ENCODE assay signal across 11 mouse cellular contexts in the genomic region with DNA sequence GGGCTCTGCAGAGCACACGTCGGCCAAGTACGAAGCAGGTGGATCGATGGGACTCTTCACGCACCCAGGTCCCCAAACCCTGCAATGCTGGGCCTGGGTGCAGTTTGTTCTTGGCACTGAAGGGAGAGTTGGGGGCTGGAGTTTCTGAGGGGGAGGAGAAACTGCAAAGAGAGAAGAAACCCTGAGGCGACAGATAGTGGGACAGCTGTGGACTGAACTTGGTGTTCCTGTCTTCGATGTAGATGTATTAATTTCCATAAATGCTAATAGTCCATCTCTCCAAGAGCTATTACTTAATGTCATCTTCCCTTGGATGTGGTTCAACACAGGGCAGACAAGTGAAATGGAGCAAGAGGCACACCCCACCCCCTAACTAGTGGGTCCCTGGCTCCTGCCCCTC. TPM values are rescaled to one million over a fixed set of nuclear protein-coding genes. Genes with fewer than 3 reads are reported as not detected.
DNase-seq lines count a peak whose midpoint lies in the region; ATAC-seq and TF ChIP-seq lines count a peak whose summit lies in the region.
"Had no signal": no experiment of that assay in that cellular context is flagged by ENCODE, and none has a peak within 500 bp of the region (broad histone marks: within the 10 kb centered on the region; RNA-seq: fewer than 3 reads in every experiment).

No protein-coding gene starts in this region.

- H3K27ac ChIP-seq in forebrain, embryonic 10.5 days = no peak overlapping the region
- no peak overlapping the region for H3K27ac ChIP-seq in forebrain, embryonic 16.5 days (ENCODE audit: low read length)
- no peak overlapping the region for H3K27ac ChIP-seq in hindbrain, embryonic 13.5 days
- no peak overlapping the region for H3K27ac ChIP-seq in midbrain, embryonic 12.5 days (replicated peaks)
- no peak overlapping the region for H3K27ac ChIP-seq in lung, postnatal 0 days (ENCODE audit: low read length)

- no peak for TF ChIP-seq EP300 in lung, postnatal 0 days (IDR thresholded peaks at IDR 0.05)

- no peak for TF ChIP-seq CTCF in lung, postnatal 0 days (IDR thresholded peaks at IDR 0.05)

- no peak overlapping the region for H3K9ac ChIP-seq in forebrain, embryonic 16.5 days (replicated peaks; ENCODE audit: low read depth, low read length)
- peak overlapping the region; percentile 78 for H3K9ac ChIP-seq in hindbrain, embryonic 13.5 days
- H3K9ac ChIP-seq in midbrain, embryonic 12.5 days (replicated peaks) = no peak overlapping the region
- H3K9ac ChIP-seq in lung, postnatal 0 days (replicated peaks; ENCODE audit: low read depth) = no peak overlapping the region

- H3K9me3 ChIP-seq in forebrain, embryonic 10.5 days = peaks cover 18% of the 10 kb centered on the region
- peaks cover 3% of the 10 kb centered on the region; the same call in 1 of the 2 replicates for H3K9me3 ChIP-seq in forebrain, embryonic 16.5 days (ENCODE audit: control insufficient read depth, low read length)
- H3K9me3 ChIP-seq in hindbrain, embryonic 13.5 days = peaks cover 4% of the 10 kb centered on the region
- peaks cover 16% of the 10 kb centered on the region; the same call in 1 of the 2 replicates for H3K9me3 ChIP-seq in midbrain, embryonic 12.5 days
- 0 out of 2 replicates have a peak, but pooled peaks cover 3% of the 10 kb centered on the region for H3K9me3 ChIP-seq in lung, postnatal 0 days (ENCODE audit: low read length)

- H3K4me3 ChIP-seq in forebrain, embryonic 10.5 days = peak overlapping the region; percentile 66; the same call in 1 of the 2 replicates
- H3K4me3 ChIP-seq in forebrain, embryonic 16.5 days (replicated peaks; ENCODE audit: low read length) = no peak overlapping the region
- peak overlapping the region; percentile 64 for H3K4me3 ChIP-seq in hindbrain, embryonic 13.5 days
- H3K4me3 ChIP-seq in midbrain, embryonic 12.5 days = no peak overlapping the region; the same call in 1 of the 2 replicates
- no peak overlapping the region for H3K4me3 ChIP-seq in lung, postnatal 0 days (ENCODE audit: low read depth, low read length)

- 80% methylated on average over 7 of the region's 7 CpGs for WGBS in forebrain, embryonic 10.5 days
- 85% methylated on average over 7 of the region's 7 CpGs for WGBS in forebrain, embryonic 16.5 days
- 81% methylated on average over 7 of the region's 7 CpGs for WGBS in hindbrain, embryonic 13.5 days
- WGBS in midbrain, embryonic 12.5 days = 85% methylated on average over 7 of the region's 7 CpGs
- WGBS in lung, postnatal 0 days = 77% methylated on average over 7 of the region's 7 CpGs

- H3K36me3 ChIP-seq in forebrain, embryonic 10.5 days (replicated peaks) = peaks cover 10% of the 10 kb centered on the region; the same call in 1 of the 2 replicates
- no peaks in the 10 kb centered on the region; the same call in 1 of the 2 replicates for H3K36me3 ChIP-seq in forebrain, embryonic 16.5 days (ENCODE audit: control insufficient read depth, insufficient read depth)
- peaks cover 17% of the 10 kb centered on the region for H3K36me3 ChIP-seq in hindbrain, embryonic 13.5 days
- H3K36me3 ChIP-seq in midbrain, embryonic 12.5 days = peaks cover 9% of the 10 kb centered on the region; the same call in 1 of the 2 replicates
- H3K36me3 ChIP-seq in lung, postnatal 0 days (ENCODE audit: insufficient read depth, low read length) = no peaks in the 10 kb centered on the region

- peaks cover 29% of the 10 kb centered on the region for H3K27me3 ChIP-seq in forebrain, embryonic 10.5 days (ENCODE audit: poor library complexity, severe bottlenecking)
- no peaks in the 10 kb centered on the region for H3K27me3 ChIP-seq in forebrain, embryonic 16.5 days (replicated peaks; ENCODE audit: control insufficient read depth, insufficient read depth, low read length)
- peaks cover 16% of the 10 kb centered on the region for H3K27me3 ChIP-seq in hindbrain, embryonic 13.5 days
- peaks cover 24% of the 10 kb centered on the region for H3K27me3 ChIP-seq in midbrain, embryonic 12.5 days
- H3K27me3 ChIP-seq in lung, postnatal 0 days (replicated peaks; ENCODE audit: insufficient read depth, low read length) = no peaks in the 10 kb centered on the region

- H3K4me1 ChIP-seq in forebrain, embryonic 10.5 days = peaks cover 28% of the 10 kb centered on the region
- H3K4me1 ChIP-seq in forebrain, embryonic 16.5 days (replicated peaks; ENCODE audit: control insufficient read depth, insufficient read depth, low read length) = peaks cover 13% of the 10 kb centered on the region
- peaks cover 38% of the 10 kb centered on the region for H3K4me1 ChIP-seq in hindbrain, embryonic 13.5 days (replicated peaks)
- H3K4me1 ChIP-seq in midbrain, embryonic 12.5 days = peaks cover 19% of the 10 kb centered on the region
- 0 out of 2 replicates have a peak, but pooled peaks cover 3% of the 10 kb centered on the region for H3K4me1 ChIP-seq in lung, postnatal 0 days (ENCODE audit: insufficient read depth, low read depth, low read length)

- DNase-seq in forebrain, embryonic 10.5 days (ENCODE audit: extremely low spot score, low spot score) = no peak
- peak; percentile 15 for DNase-seq in adipocyte (ENCODE audit: low spot score)
- DNase-seq in lung, postnatal 0 days (ENCODE audit: low spot score) = no peak
- no peak for DNase-seq in heart, adult 8-10 months (ENCODE audit: low spot score)
- no peak for DNase-seq in right cerebral cortex, postnatal 25 days
- DNase-seq: heart, adult 18-20 months had no signal

- no peak for ATAC-seq in forebrain, embryonic 16.5 days
- ATAC-seq in hindbrain, embryonic 13.5 days (ENCODE audit: low FRiP score) = no peak
- no peak for ATAC-seq in midbrain, embryonic 12.5 days (ENCODE audit: low FRiP score, low read depth)
- no peak for ATAC-seq in lung, postnatal 0 days

- H3K4me2 ChIP-seq in forebrain, embryonic 16.5 days (ENCODE audit: low read length) = no peak overlapping the region
- H3K4me2 ChIP-seq in hindbrain, embryonic 13.5 days = peak overlapping the region; percentile 86
- peak overlapping the region; percentile 71 for H3K4me2 ChIP-seq in midbrain, embryonic 12.5 days (replicated peaks)
- H3K4me2 ChIP-seq in lung, postnatal 0 days (replicated peaks; ENCODE audit: low read depth, low read length) = no peak overlapping the region

RNA-seq across cellular contexts. Expression of a gene that starts 0.6 kb away (rescaled TPM):
- polyA plus RNA-seq in forebrain, embryonic 10.5 days (2016; fragmentation: Nextera tagmentation; extraction: Ambion mirVana) = 6.5 TPM in 2 replicates
- polyA plus RNA-seq in forebrain, embryonic 16.5 days (2015; fragmentation: Nextera tagmentation; extraction: Ambion mirVana) = 5.5 and 5.7 TPM in 2 replicates
- polyA plus RNA-seq in hindbrain, embryonic 13.5 days (2015; fragmentation: Nextera tagmentation; extraction: Ambion mirVana) = 5.3 and 6.6 TPM in 2 replicates
- polyA plus RNA-seq in midbrain, embryonic 12.5 days (2016; fragmentation: Nextera tagmentation; extraction: Ambion mirVana) = 7.9 and 8.1 TPM in 2 replicates
- 0.75 and 0.95 TPM in 2 replicates for polyA plus RNA-seq in lung, postnatal 0 days (2015; fragmentation: Nextera tagmentation; extraction: Ambion mirVana)
- total RNA-seq in heart, adult 8-10 months (2022) = 1 to 10 TPM in 2 of 4 experiments, under 1 TPM in 2; 0.82 to 1.2 (median 1.0) TPM
- total RNA-seq: liver, adult 2 months; MEL had no signal

RNA-seq across cellular contexts. Expression of a gene that starts 1.7 kb away (rescaled TPM):
- polyA plus RNA-seq in forebrain, embryonic 10.5 days (2016; fragmentation: Nextera tagmentation; extraction: Ambion mirVana) = 10.1 and 11.2 TPM in 2 replicates
- polyA plus RNA-seq in forebrain, embryonic 16.5 days (2015; fragmentation: Nextera tagmentation; extraction: Ambion mirVana) = 15.1 and 19.2 TPM in 2 replicates
- polyA plus RNA-seq in hindbrain, embryonic 13.5 days (2015; fragmentation: Nextera tagmentation; extraction: Ambion mirVana) = 21.3 and 26.2 TPM in 2 replicates
- 19.7 and 24.5 TPM in 2 replicates for polyA plus RNA-seq in midbrain, embryonic 12.5 days (2016; fragmentation: Nextera tagmentation; extraction: Ambion mirVana)
- polyA plus RNA-seq in lung, postnatal 0 days (2015; fragmentation: Nextera tagmentation; extraction: Ambion mirVana) = 2.6 and 2.9 TPM in 2 replicates
- total RNA-seq in heart, adult 8-10 months (2022) = 1 to 10 TPM; 2.1 to 4.5 (median 3.1) TPM

Comparison
In these comparisons a context has a peak if more than half of its experiments do, and no peak if none do; other contexts are left out.
1. H3K4me3 ChIP-seq: peak in forebrain, embryonic 10.5 days (single experiment) and hindbrain, embryonic 13.5 days (single experiment); none in forebrain, embryonic 16.5 days (single experiment), midbrain, embryonic 12.5 days (single experiment) and lung, postnatal 0 days (single experiment).
2. H3K4me2 ChIP-seq: peak in hindbrain, embryonic 13.5 days (single experiment) and midbrain, embryonic 12.5 days (single experiment); none in forebrain, embryonic 16.5 days (single experiment) and lung, postnatal 0 days (single experiment).